Mouse (Mus musculus) lung, embryonic 14.5 days (tissue): Measurements from ENCODE around the gene Lmbr1. TPM values are rescaled to one million over a fixed set of nuclear protein-coding genes. Genes with fewer than 3 reads are reported as not detected.
"Not testable (repeated sequence)": the region's sequence is repeated elsewhere in the genome, so short reads cannot be mapped to it uniquely, and the experiment has no call there.

Experiments
- ATAC-seq: fragments of 200-750 bp; cut with Nextera tagmentation; 2 replicates; pipeline ENCODE4 v1.8.0; 2017; ENCODE audit warnings: mild to moderate bottlenecking, moderate TSS enrichment, moderate library complexity; ENCODE audit not compliant: insufficient read depth
- DNase-seq: peaks from one replicate; pipeline ENCODE4 v3.0.0-alpha.2; 2015
- H3K27ac ChIP-seq: fragments of 300-500 bp; sonication (generic); 2 replicates; pipeline ENCODE4 v1.5.1; 2014; ENCODE audit warnings: low read depth, mild to moderate bottlenecking, moderate library complexity
- H3K27me3 ChIP-seq: fragments of 300-500 bp; sonication (generic); 2 replicates; pipeline ENCODE4 v1.6.1; 2014; ENCODE audit warnings: low read length, control low read depth; ENCODE audit not compliant: insufficient read depth
- H3K36me3 ChIP-seq: fragments of 300-500 bp; sonication (generic); 2 replicates; pipeline ENCODE4 v1.6.1; 2014; ENCODE audit warnings: control low read depth; ENCODE audit not compliant: insufficient read depth
- H3K4me1 ChIP-seq: fragments of 300-500 bp; sonication (generic); 2 replicates; pipeline ENCODE4 v1.6.1; 2014; ENCODE audit warnings: antibody characterized with exemption, control low read depth; ENCODE audit not compliant: insufficient read depth
- H3K4me2 ChIP-seq: fragments of 300-500 bp; sonication (generic); 2 replicates; pipeline ENCODE4 v1.6.1; 2014; ENCODE audit warnings: mild to moderate bottlenecking
- H3K4me3 ChIP-seq: fragments of 300-500 bp; sonication (generic); 2 replicates; pipeline ENCODE4 v1.5.1; 2014; ENCODE audit warnings: low read depth, low read length
- H3K9ac ChIP-seq: fragments of 300-500 bp; sonication (generic); 2 replicates; pipeline ENCODE4 v1.6.1; 2014
- H3K9me3 ChIP-seq: fragments of 300-500 bp; sonication (generic); 2 replicates; pipeline ENCODE4 v1.6.1; 2016; ENCODE audit warnings: low read depth, low read length, control low read depth
- CTCF ChIP-seq: IDR thresholded peaks from 2 replicates; pipeline ENCODE4 v1.5.1; 2016; ENCODE audit warnings: antibody characterized with exemption, low read depth
- WGBS: fragments of 180-500 bp; shearing (Covaris S2); extraction: QIAGEN DNeasy Blood & Tissue Kit; methylation state at CpG from one replicate; pipeline ENCODE4 v1.1.7; 2014; 5-methylcytosine and 5-hydroxymethylcytosine counted together
- polyA plus RNA-seq: library from polyadenylated mRNA; unstranded; fragments of >200 nt; fragmentation: Nextera tagmentation; extraction: Ambion mirVana; gene quantifications from 2 replicates; pipeline ENCODE4 v1.2.1, GENCODE M21; 2014

Gene Lmbr1
- 11.8 and 12.8 TPM in 2 replicates for polyA plus RNA-seq

DNA sequence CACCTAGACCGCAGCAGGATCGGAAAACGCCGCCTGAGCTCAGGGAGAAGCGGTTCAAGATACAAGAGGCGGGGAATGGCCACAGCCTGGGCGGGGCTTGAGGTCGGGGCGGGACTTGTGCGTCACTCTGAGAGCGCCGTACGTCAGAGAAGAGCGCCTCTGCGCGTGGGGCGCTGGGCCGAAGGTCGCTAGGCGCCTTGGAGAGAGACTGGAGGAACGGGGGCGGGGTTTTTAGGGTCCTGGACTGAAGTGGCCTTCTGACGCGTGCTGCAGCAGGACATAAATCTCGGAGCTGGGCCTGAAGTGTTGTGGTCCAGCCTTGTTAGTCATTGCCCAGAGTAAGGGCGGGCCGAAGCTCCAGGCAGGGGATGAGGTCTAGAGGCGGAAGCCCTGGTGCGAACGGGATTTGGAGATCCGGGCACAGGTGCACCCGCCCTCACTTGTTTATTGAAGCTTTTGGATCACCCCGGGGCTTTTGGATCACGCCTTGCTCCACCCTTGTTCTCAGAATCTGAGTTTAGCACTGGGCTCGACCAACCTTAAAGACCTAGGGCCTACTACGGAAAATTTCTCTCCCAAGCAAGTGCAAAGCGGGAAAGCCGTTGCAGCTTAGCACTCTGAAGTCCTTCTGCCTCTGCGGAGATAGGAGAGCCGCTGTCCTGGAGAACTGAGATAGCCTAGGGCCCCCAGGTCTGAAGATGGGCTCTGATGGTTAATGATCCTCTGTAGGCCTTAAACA lies at the start of gene Lmbr1:
Lmbr1 (minus strand) TSS at position 93 of the 739 bp plus-strand sequence.
- under 1% methylated on average over 40 of the region's 40 CpGs for WGBS
- DNase-seq, result peak; percentile 97
- Histone ChIP-seq H3K4me1 (0 out of 2 replicates have a peak, but pooled peaks cover 3% of the 10 kb centered on the region), H3K4me2 (peak within 1 kb of the TSS; percentile 91), H3K36me3 (no peaks in the 10 kb centered on the region), H3K27ac (peak within 1 kb of the TSS; percentile 61; the same call in 1 of the 2 replicates), H3K4me3 (peak within 1 kb of the TSS; percentile 77), H3K27me3 (no peaks in the 10 kb centered on the region), H3K9me3 (no peaks in the 10 kb centered on the region), H3K9ac (peak within 1 kb of the TSS; percentile 69)
- TF ChIP-seq CTCF, result no peak
- ATAC-seq, result peak; percentile 98

DNA sequence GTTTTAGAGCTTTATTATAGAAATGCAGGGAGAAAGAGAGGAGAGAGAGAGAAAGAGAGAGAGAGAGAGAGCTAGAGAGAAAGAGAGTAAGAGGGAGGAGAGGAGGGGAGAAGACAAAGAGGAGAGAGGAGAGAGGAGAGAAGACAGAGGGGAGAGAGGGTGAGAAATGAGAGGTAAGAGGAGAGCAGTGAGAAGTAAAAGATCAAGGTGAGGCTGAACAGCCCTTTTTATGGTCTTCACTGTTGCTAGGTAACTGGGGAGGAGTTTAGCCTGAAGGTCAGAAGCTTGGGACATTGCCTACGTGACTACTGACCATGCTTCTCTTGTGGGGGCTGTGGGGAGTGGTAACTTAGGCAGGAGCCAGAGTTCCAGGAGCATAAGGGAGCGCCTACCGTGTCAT lies 45.1 kb upstream of the Lmbr1 start:
- not testable (repeated sequence) for H3K36me3 ChIP-seq, ATAC-seq, H3K27ac ChIP-seq, H3K4me3 ChIP-seq, H3K9ac ChIP-seq, H3K27me3 ChIP-seq, H3K4me2 ChIP-seq, H3K9me3 ChIP-seq, DNase-seq, H3K4me1 ChIP-seq
- WGBS, result 48% methylated on average over 3 of the region's 3 CpGs

DNA sequence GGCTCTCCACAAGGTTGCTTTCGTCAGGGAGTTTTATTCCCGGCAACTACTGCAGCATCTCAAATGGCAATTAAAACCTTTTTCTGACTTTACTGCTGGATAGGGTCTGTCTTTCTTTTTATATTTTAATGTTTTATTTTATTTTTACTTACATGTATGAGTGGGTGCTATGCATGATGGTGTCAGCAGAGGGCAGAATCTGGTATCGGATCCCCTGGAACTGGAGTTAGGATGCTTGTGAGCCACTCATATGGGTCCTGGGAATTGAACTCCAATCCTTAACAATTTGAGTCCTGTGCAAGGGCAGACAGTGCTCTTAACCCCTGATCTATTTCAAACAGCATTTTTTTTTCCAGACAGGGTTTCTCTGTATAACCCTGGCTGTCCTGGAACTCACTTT lies 34.9 kb upstream of the Lmbr1 start:
- no peaks in the 10 kb centered on the region for H3K27me3 ChIP-seq
- DNase-seq (peak; percentile 21), ATAC-seq (no peak)
- H3K4me1 ChIP-seq, result no peaks in the 10 kb centered on the region
- H3K4me3 ChIP-seq, result no peak overlapping the region
- 79% methylated on average over 3 of the region's 3 CpGs for WGBS
- no peak overlapping the region for H3K4me2 ChIP-seq
- TF ChIP-seq CTCF, result peak; percentile 18; the same call in 1 of the 2 replicates
- H3K9me3 ChIP-seq, result no peaks in the 10 kb centered on the region
- H3K27ac ChIP-seq, result no peak overlapping the region
- H3K36me3 ChIP-seq, result no peaks in the 10 kb centered on the region
- no peak overlapping the region for H3K9ac ChIP-seq

DNA sequence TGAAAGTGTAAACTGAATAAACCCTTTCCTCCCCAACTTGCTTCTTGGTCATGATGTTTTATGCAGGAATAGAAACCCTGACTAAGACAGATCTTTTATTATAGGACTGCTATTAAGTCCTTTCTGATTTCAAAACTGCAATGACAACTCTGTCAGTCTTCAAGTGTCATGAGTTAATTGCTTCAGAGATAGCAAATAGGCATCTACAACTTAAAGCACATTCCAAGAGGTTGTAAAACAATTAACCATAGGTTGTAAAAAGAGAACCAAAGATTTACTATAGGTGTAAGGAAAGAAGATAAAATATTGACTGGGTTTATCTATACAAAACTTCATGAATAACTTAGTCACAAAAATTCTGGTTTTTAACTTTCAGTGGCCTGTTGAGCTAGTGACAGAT lies 32.7 kb upstream of the Lmbr1 start:
- Histone ChIP-seq H3K27ac (no peak overlapping the region), H3K4me2 (no peak overlapping the region), H3K4me3 (no peak overlapping the region), H3K9me3 (no peaks in the 10 kb centered on the region), H3K9ac (no peak overlapping the region), H3K4me1 (no peaks in the 10 kb centered on the region), H3K36me3 (no peaks in the 10 kb centered on the region), H3K27me3 (no peaks in the 10 kb centered on the region)
- no peak for TF ChIP-seq CTCF
- ATAC-seq (no peak), DNase-seq (no peak)

DNA sequence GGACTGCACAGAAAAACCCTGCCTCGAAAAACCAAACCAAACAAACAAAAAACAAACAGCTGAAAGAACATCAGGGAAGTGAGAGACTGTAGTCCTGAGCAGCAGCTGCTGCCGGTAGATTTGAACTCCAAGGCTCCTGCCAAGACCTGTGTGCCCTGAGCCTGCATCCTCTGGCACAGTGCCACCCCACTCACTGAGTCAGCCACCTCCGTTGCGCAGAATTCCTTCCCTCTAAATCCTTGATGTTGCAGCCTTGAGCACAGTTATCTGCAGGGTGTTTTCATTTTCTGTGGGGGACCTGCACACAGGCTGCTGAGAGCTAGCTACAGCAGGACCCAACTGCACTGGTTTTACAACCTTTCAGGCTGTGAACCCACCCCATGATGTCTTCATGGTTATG lies 20.2 kb upstream of the Lmbr1 start:
- TF ChIP-seq CTCF, result no peak
- no peak for DNase-seq

DNA sequence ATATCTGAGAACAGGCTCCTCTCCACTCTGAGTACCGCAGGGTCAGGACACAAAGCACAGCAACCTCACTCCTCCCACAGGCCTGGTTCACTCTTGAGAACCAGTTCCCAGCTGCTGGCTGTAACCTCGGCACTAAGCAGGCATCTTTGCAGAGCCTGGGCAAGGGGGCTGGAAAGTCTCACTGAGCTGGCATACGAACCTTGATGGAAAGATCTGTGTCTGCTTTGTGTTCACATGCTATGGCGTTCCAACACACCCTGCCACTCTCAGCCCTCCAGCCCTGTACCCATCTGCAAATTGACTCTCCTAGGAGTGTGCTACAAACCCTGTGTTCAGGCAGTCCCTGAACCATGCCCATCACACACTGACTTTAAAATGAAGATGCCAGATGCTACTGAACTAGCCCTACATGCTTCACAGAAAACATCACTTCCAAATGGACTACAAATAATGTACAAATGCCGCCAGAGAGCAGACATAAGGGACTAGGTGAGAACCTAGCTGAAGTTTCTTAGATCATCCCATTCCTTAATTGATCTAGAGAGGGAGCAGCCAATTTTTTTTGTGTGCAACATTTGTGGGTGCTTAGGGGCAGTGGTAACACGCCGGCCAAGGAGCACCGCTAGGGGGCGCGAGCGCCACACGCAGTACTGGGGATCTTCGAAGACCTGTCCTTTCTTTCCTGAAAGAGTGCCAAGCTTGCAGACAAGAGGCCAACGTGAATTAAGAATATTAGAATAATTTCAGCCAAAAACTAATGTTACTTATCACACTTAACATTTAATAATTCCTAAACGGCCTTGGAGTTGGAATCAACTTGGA lies 11.0 kb upstream of the Lmbr1 start:
- no peaks in the 10 kb centered on the region for H3K9me3 ChIP-seq
- no peaks in the 10 kb centered on the region for H3K4me1 ChIP-seq
- no peak overlapping the region for H3K4me2 ChIP-seq
- H3K9ac ChIP-seq, result no peak overlapping the region
- 19% methylated on average over 15 of the region's 15 CpGs for WGBS
- DNase-seq (peak; percentile 90), ATAC-seq (peak; percentile 65)
- H3K27ac ChIP-seq, result peak overlapping the region; percentile 19; the same call in 1 of the 2 replicates
- no peak overlapping the region for H3K4me3 ChIP-seq
- no peaks in the 10 kb centered on the region for H3K27me3 ChIP-seq
- TF ChIP-seq CTCF, result peak; percentile 91
- no peaks in the 10 kb centered on the region for H3K36me3 ChIP-seq

More for the DNA sequence above, 20.2 kb upstream of the Lmbr1 start:
- Histone ChIP-seq H3K4me3 (no peak overlapping the region), H3K36me3 (no peaks in the 10 kb centered on the region), H3K4me1 (no peaks in the 10 kb centered on the region), H3K4me2 (no peak overlapping the region), H3K9me3 (no peaks in the 10 kb centered on the region), H3K27ac (no peak overlapping the region), H3K9ac (no peak overlapping the region), H3K27me3 (no peaks in the 10 kb centered on the region)
- no peak for ATAC-seq
- 43% methylated on average over 4 of the region's 4 CpGs for WGBS
